Mouse (Mus musculus): ENCODE results near the gene Rnf123. TPM values are rescaled to one million over a fixed set of nuclear protein-coding genes. Genes with fewer than 3 reads are reported as not detected.

Rnf123 gene
- polyA plus RNA-seq, 1 experiment from 2014 or later: 32.2 TPM

DNA sequence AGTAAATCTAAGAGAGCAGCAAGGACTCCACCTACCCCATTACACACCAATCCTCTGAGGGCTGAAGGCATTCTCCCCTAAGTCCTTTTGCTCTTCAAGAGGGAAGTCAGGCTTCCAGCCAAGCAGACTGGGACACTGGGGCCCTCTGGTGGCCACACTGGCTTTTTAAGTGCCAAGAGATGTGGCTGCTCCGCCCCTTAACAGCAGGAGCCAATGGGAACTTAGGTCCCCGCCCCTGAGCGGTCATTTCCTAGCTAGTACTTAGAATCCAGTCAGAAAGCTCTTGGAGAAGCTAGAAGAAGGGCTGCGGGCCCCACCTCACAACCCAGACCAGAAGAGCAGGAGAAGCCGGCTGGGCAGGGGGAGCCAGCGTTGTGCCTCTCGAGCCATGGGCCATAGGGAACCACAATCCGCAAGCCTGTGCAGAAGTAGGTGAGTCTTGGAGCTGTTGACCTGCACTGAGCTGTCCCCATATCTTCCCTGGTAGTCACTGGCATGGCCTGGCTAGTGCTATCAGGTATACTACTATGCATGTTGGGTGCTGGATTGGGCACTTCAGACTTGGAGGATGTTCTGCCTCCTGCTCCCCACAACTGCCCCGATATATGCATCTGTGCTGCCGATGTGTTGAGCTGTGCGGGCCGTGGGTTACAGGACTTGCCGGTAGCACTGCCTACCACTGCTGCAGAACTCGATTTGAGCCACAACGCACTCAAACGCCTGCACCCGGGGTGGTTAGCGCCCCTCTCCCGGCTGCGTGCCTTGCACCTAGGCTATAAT is 30.1 kb downstream of the Rnf123 start, which contains the start of gene Amigo3:
TSS of gene Amigo3 (plus strand) at position 275 of the 780 bp plus-strand sequence.
- Histone ChIP-seq H3K4me3 (peak within 1 kb of the TSS; percentile 35), H3K36me3 (peaks cover 71% of the 10 kb centered on the region), H3K27me3 (ENCODE audit: low read depth, poor library complexity, severe bottlenecking) (no peaks in the 10 kb centered on the region), H3K27ac (replicated peaks) (no peak within 1 kb of the TSS), H3K4me1 (peaks cover 27% of the 10 kb centered on the region), H3K9me3 (replicated peaks) (no peaks in the 10 kb centered on the region)
- WGBS: 58% methylated on average over 20 of the region's 20 CpGs
- DNase-seq (ENCODE audit: low spot score): peak; percentile 93

DNA sequence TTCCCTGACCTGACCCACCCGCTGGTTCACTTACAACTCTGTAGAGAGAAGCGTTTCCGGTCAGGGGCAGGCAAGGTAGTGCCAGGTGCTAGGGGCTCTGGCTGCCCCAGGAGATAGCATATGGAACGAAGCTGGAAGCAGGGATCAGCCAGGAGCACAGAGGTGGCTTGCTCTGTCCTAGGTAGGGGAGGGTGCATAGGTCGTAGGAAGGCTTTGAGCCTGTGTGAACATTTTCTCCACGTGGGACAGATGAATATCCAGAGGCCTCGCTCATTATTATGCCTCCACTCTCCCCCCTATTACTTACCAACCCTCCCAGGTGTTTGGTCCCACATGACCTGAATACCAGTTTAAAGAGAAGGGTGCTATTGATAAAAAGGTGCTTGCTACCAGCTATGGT is 30.7 kb downstream of the Rnf123 start:
- Histone ChIP-seq H3K27ac (replicated peaks) (no peak overlapping the region), H3K36me3 (peaks cover 67% of the 10 kb centered on the region), H3K9me3 (replicated peaks) (no peaks in the 10 kb centered on the region), H3K4me1 (peaks cover 33% of the 10 kb centered on the region), H3K4me3 (no peak overlapping the region), H3K27me3 (ENCODE audit: low read depth, poor library complexity, severe bottlenecking) (no peaks in the 10 kb centered on the region)
- DNase-seq (ENCODE audit: low spot score): no peak
- 73% methylated on average over 7 of the region's 7 CpGs for WGBS

GRCm38 (mm10) chr9:108051931-108052220 is 31.3 kb downstream of the Rnf123 start:
- 88% methylated on average over 4 of the region's 4 CpGs for WGBS

DNA sequence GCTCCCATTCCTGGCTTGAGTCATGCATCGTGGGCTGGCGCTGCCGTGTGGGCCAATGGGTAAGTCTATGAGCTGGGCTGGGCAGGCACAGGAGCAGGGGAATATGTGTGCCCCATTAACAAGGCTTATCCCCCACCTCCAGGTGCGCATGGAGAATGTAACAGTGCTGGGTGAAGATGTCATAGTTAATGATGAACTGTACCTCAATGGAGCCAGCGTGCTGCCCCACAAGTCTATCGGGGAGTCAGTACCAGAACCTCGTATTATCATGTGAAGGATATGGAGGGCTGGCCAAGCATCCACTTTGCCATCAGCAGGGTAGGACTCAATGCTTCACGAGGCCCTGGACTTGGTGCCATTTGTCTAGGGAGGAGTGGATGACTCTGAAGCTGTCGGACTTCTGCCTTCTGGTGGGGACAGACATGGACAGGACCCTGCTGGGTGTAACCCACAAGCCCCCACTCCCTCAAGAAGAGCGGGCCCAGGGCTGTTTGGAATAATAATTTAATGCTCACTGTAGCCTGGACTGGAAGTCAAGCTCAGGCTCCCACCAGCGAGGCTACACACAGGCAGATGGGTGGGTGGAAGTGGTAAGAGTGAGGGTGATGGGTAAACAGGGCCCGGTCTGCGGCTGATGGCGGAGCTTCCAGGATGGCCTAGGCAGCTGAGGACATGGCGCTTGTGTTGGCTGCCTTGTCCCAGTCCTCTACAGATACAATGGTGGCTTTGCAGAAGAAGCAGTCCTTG is 31.8 kb downstream of the Rnf123 start:
- H3K27ac ChIP-seq (replicated peaks): no peak overlapping the region
- no peaks in the 10 kb centered on the region for H3K9me3 ChIP-seq (replicated peaks)
- no peak for DNase-seq (ENCODE audit: low spot score)
- peaks cover 67% of the 10 kb centered on the region for H3K36me3 ChIP-seq
- WGBS: 93% methylated on average over 15 of the region's 15 CpGs
- peaks cover 34% of the 10 kb centered on the region for H3K4me1 ChIP-seq
- H3K27me3 ChIP-seq (ENCODE audit: low read depth, poor library complexity, severe bottlenecking): no peaks in the 10 kb centered on the region
- H3K4me3 ChIP-seq: no peak overlapping the region

More at GRCm38 (mm10) chr9:108051931-108052220, 31.3 kb downstream of the Rnf123 start:
- H3K36me3 ChIP-seq: peaks cover 67% of the 10 kb centered on the region
- H3K9me3 ChIP-seq (replicated peaks): no peaks in the 10 kb centered on the region
- H3K27ac ChIP-seq (replicated peaks): no peak overlapping the region
- no peak overlapping the region; the same call in 1 of the 2 replicates for H3K4me3 ChIP-seq
- H3K4me1 ChIP-seq: peaks cover 34% of the 10 kb centered on the region
- no peak for DNase-seq (ENCODE audit: low spot score)
- no peaks in the 10 kb centered on the region for H3K27me3 ChIP-seq (ENCODE audit: low read depth, poor library complexity, severe bottlenecking)

- H3K4me3 ChIP-seq: peak overlapping the region; percentile 62
- no peaks in the 10 kb centered on the region for H3K9me3 ChIP-seq (replicated peaks)
- peak overlapping the region; percentile 76 for H3K27ac ChIP-seq (replicated peaks)
- no peak for DNase-seq (ENCODE audit: low spot score)
- 44% methylated on average over 15 of the region's 15 CpGs for WGBS
- H3K27me3 ChIP-seq (ENCODE audit: low read depth, poor library complexity, severe bottlenecking): no peaks in the 10 kb centered on the region
- H3K4me1 ChIP-seq: peaks cover 34% of the 10 kb centered on the region
- H3K36me3 ChIP-seq: peaks cover 67% of the 10 kb centered on the region
Measured at GRCm38 (mm10) chr9:108049561-108050251, 33.4 kb downstream of the Rnf123 start.

DNA sequence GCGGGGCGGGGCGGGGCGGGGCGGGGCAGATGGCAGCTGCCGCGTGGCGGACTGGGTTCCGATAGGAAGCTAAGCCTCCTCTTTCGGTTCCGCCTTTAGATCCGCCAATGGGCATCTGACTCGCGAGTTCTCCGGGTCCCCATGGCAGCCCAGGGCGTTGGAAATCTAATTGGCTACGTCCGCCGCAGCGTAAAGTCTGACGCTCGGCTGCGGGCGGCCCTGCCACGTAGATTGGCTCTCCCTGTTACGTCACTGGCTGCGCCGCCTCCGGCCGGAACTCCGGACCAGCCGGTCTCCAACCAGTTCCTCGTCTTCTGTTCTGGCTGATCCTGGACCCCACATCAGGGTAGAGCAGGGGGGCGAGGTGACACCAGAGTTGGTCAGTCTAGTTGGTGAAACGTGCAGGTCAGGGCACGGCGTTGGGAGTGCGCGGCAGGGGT is 34.1 kb downstream of the Rnf123 start, which contains the start of gene Gmppb:
TSS of gene Gmppb (plus strand) at position 227 of the 440 bp plus-strand sequence.
- H3K36me3 ChIP-seq: peaks cover 63% of the 10 kb centered on the region
- peak; percentile 96 for DNase-seq (ENCODE audit: low spot score)
- peak within 1 kb of the TSS; percentile 62 for H3K4me3 ChIP-seq
- no peaks in the 10 kb centered on the region for H3K9me3 ChIP-seq (replicated peaks)
- under 1% methylated on average over 39 of the region's 39 CpGs for WGBS
- H3K27ac ChIP-seq (replicated peaks): peak within 1 kb of the TSS; percentile 76
- H3K27me3 ChIP-seq (ENCODE audit: low read depth, poor library complexity, severe bottlenecking): no peaks in the 10 kb centered on the region
- H3K4me1 ChIP-seq: peaks cover 34% of the 10 kb centered on the region

GRCm38 (mm10) chr9:108048566-108048955 is 34.6 kb downstream of the Rnf123 start:
- peaks cover 60% of the 10 kb centered on the region for H3K36me3 ChIP-seq
- under 1% methylated on average over 19 of the region's 19 CpGs for WGBS
- peaks cover 34% of the 10 kb centered on the region for H3K4me1 ChIP-seq
- H3K27me3 ChIP-seq (ENCODE audit: low read depth, poor library complexity, severe bottlenecking): no peaks in the 10 kb centered on the region
- H3K4me3 ChIP-seq: peak overlapping the region; percentile 62
- H3K27ac ChIP-seq (replicated peaks): peak overlapping the region; percentile 76
- H3K9me3 ChIP-seq (replicated peaks): no peaks in the 10 kb centered on the region
- DNase-seq (ENCODE audit: low spot score): no peak

DNA sequence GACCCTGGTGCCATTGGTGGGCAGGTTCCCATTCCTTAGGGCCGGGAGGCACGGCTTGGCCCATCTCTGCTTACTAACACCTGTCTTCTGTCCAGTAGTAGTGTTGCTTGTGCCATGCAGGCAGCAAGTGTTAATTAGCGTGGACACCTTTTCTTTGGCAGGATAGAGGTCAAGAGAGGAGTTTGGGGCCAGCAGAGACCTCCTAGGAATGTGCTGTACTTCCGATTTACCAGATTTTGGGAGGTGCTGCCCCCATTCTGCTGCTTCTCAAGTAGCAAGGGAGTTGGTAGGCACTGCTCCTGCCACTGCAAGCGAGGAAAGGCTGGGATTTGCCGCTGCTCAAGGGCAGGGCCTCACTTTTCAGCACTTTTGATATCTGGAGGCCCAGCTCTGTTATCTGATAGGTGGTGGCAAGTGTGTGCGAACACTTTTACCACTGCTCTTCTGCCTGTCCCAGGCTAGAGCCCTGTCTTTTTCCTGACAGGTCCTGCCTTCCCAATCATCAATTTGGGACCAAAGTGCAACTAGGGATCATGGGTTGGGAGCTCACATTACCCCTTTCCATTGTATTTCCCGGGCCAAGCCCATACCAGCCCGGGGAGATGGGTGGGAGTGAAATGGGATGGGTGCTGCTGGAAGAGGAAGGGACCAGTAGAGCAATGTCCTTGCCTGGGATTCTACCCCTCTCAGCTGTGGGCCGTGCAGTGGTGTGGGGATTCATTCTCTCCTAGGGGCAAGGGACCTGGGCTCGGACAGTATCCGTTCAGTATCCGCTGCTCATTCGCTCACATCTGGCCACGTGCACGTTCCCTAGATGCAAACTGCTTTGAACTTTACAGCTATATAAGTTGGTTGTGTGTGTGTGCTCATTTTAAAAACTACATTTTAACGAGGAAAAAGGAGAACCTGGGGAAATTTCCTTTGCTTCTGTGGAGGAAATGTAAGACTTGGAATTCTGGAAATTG is 35.3 kb downstream of the Rnf123 start:
- Histone ChIP-seq H3K4me1 (peaks cover 28% of the 10 kb centered on the region), H3K27me3 (ENCODE audit: low read depth, poor library complexity, severe bottlenecking) (no peaks in the 10 kb centered on the region), H3K9me3 (replicated peaks) (no peaks in the 10 kb centered on the region), H3K27ac (replicated peaks) (peak overlapping the region; percentile 76), H3K4me3 (peak overlapping the region; percentile 62), H3K36me3 (peaks cover 64% of the 10 kb centered on the region)
- DNase-seq (ENCODE audit: low spot score): no peak
- 55% methylated on average over 17 of the region's 17 CpGs for WGBS

DNA sequence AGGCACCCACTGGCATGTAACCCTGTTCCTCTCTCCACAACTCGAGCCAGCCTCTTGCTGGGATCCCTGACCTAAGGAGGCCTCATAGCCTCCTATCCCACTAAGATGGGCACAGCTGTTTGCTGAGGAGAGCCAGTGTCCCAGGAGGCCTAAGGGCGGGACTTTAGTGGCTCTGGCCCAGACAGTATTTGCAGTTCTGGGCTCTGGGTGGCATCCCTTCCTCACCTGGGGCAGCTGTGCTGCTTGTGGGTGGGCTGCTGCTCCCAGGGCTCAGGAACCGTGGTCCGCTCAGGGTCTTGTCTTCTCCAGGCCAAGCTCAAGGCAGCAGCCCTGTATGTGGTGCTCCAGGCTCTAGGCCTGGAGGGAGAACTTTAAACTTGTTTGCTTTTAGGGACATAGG is 36.6 kb downstream of the Rnf123 start:
- Histone ChIP-seq H3K4me3 (no peak overlapping the region), H3K36me3 (peaks cover 69% of the 10 kb centered on the region)
- 85% methylated on average over 4 of the region's 4 CpGs for WGBS

DNA sequence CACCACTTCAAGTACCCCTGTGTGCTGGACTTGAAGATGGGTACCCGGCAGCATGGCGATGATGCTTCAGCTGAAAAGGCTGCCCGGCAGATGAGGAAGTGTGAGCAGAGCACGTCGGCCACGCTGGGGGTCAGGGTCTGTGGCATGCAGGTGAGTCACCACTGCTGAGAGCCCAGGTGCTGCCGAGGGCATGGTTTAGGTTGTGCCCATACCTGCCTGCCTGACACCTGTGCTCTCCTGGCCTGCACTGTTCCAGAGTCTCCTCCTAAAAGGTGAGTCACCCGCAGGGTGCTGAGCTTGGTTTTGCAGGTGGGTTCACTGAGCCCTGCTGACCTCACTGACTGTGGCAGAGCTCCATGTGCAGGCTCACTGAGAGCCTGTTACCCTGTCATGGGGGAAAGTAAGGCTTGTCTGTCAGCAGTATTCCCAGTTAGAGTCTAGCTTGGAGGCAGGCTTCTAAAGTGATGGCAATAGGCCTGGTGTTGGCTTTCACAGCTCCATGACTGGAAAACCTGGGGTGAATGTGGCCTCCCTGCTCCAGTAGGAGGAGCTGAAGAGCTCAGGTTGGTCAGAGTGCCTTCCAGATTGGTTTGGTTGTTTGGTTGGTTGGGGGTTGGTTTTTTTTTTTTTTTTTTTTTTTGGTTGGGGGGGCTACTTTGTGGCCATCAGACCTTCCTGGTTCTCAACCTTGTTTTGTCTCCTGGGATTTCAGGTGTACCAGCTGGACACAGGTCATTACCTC is 38.2 kb downstream of the Rnf123 start:
- 95% methylated on average over 8 of the region's 8 CpGs for WGBS
- DNase-seq (ENCODE audit: low spot score): no peak

More for the DNA sequence above, 36.6 kb downstream of the Rnf123 start:
- Histone ChIP-seq H3K27ac (replicated peaks) (no peak overlapping the region), H3K27me3 (ENCODE audit: low read depth, poor library complexity, severe bottlenecking) (no peaks in the 10 kb centered on the region), H3K4me1 (peaks cover 27% of the 10 kb centered on the region), H3K9me3 (replicated peaks) (no peaks in the 10 kb centered on the region)
- no peak for DNase-seq (ENCODE audit: low spot score)

DNA sequence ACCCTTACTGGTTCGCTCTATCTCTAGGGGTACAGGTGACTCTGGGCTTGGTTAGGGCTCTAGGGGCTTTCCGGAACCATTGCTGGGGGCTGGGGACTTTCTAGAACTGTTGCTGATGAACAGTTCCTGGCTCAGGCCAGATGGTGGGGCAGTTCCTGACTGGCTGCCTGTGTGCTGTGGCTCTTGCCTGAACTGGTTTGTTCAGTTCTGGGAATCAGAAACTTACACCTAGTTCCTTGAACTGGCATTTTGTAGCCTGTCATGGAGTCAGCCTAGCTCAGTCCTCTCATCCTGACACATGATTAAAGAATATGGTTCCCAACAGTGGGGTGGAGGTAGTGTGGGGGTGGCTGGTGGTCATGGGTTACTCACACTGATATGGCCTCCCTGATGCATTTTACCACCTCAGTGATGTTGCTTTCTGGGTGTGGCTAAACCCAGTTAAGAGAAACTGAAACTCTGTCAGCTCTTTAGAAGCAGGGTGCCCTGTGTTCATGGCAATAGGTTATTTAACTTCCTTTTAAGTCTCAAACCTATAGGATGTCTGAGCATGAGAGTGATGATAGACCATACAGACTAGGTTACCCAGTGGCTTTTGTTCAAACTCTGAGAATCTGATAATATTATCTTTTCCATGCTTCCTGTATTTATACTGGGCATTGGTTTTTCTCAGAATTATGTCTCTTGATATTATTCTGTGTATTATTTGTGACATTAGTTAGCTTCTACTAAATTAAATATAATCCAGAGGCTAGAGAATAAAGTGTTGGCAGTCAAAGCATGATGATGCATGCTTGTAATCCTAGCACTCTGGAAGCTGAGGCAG is 47.6 kb downstream of the Rnf123 start:
- WGBS: 97% methylated on average over 2 of the region's 2 CpGs
- peaks cover 87% of the 10 kb centered on the region for H3K36me3 ChIP-seq
- no peaks in the 10 kb centered on the region for H3K4me1 ChIP-seq

More for the DNA sequence above, 38.2 kb downstream of the Rnf123 start:
- H3K27ac ChIP-seq (replicated peaks): no peak overlapping the region
- no peak overlapping the region for H3K4me3 ChIP-seq
- H3K9me3 ChIP-seq (replicated peaks): no peaks in the 10 kb centered on the region
- no peaks in the 10 kb centered on the region for H3K27me3 ChIP-seq (ENCODE audit: low read depth, poor library complexity, severe bottlenecking)
- peaks cover 70% of the 10 kb centered on the region for H3K36me3 ChIP-seq
- H3K4me1 ChIP-seq: peaks cover 22% of the 10 kb centered on the region

More for the DNA sequence above, 47.6 kb downstream of the Rnf123 start:
- no peak for DNase-seq (ENCODE audit: low spot score)
- Histone ChIP-seq H3K27me3 (ENCODE audit: low read depth, poor library complexity, severe bottlenecking) (no peaks in the 10 kb centered on the region), H3K9me3 (replicated peaks) (no peaks in the 10 kb centered on the region), H3K4me3 (no peak overlapping the region), H3K27ac (replicated peaks) (no peak overlapping the region)

All from midbrain, embryonic 10.5 days (tissue).